Mouse (Mus musculus) hindbrain, embryonic 14.5 days (tissue): ENCODE measurements at regions not wholly inside any gene's neighbourhood (a gene's known extent, or its start where the extent isn't known, plus 50 kb on each side); places are given as distances from the start of the nearest gene placed in this dataset.

Source experiments
- ATAC-seq: fragments of 200-750 bp; cut with Nextera tagmentation; 2 replicates; pipeline ENCODE4 v1.8.0; 2017; ENCODE audit warnings: moderate number of reproducible peaks, mild to moderate bottlenecking, moderate TSS enrichment, moderate library complexity; ENCODE audit not compliant: low FRiP score
- DNase-seq: peaks from one replicate; pipeline ENCODE4 v3.0.0-alpha.2; 2015; ENCODE audit warnings: low spot score
- H3K27ac ChIP-seq: fragments of 300-500 bp; sonication (generic); 2 replicates; pipeline ENCODE4 v1.5.1; 2014; ENCODE audit warnings: mild to moderate bottlenecking, moderate library complexity
- H3K27me3 ChIP-seq: fragments of 300-500 bp; sonication (generic); 2 replicates; pipeline ENCODE4 v1.6.1; 2014; ENCODE audit warnings: mild to moderate bottlenecking, low read length, mixed read lengths; ENCODE audit not compliant: control insufficient read depth, insufficient read depth
- H3K36me3 ChIP-seq: fragments of 300-500 bp; sonication (generic); replicated peaks from 2 replicates; pipeline ENCODE4 v1.6.1; 2014; ENCODE audit not compliant: control insufficient read depth, insufficient read depth
- H3K4me1 ChIP-seq: fragments of 300-500 bp; sonication (generic); replicated peaks from 2 replicates; pipeline ENCODE4 v1.6.1; 2014; ENCODE audit warnings: antibody characterized with exemption, low read length, mixed read lengths; ENCODE audit not compliant: control insufficient read depth, insufficient read depth
- H3K4me2 ChIP-seq: fragments of 300-500 bp; sonication (generic); replicated peaks from 2 replicates; pipeline ENCODE4 v1.6.1; 2014; ENCODE audit warnings: mild to moderate bottlenecking, moderate library complexity
- H3K4me3 ChIP-seq: fragments of 300-500 bp; sonication (generic); replicated peaks from 2 replicates; pipeline ENCODE4 v1.5.1; 2014; ENCODE audit warnings: mild to moderate bottlenecking, low read length
- H3K9ac ChIP-seq: fragments of 300-500 bp; sonication (generic); 2 replicates; pipeline ENCODE4 v1.6.1; 2014
- H3K9me3 ChIP-seq: fragments of 300-500 bp; sonication (generic); 2 replicates; pipeline ENCODE4 v1.6.1; 2016; ENCODE audit warnings: low read length; ENCODE audit not compliant: control insufficient read depth
- WGBS: fragments of 180-500 bp; shearing (Covaris S2); extraction: QIAGEN DNeasy Blood & Tissue Kit; methylation state at CpG from one replicate; pipeline ENCODE4 v1.1.7; 2014; 5-methylcytosine and 5-hydroxymethylcytosine counted together

DNA sequence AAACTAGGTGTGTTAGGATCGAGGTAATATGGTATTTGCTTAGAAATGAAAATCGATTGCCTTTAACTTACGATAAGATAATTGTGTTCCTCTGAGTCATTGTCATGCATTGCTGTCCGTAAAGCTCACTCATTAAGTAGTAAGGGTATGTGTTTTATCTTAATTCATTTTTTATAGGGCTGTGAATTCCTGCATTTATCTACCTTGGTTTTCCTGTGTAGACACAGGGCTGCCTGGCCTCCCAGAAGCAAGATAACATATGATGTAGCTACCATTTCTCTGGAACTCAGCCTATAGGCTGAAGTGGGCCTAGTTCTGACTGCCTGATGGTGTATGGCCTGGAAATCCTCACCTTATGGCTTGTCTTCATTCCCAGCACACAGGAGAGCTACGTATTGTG lies 76.9 kb upstream of the Klf4 start:
- 92% methylated on average over 5 of the region's 5 CpGs for WGBS
- no peaks in the 10 kb centered on the region for H3K36me3 ChIP-seq
- no peak overlapping the region for H3K4me2 ChIP-seq
- no peaks in the 10 kb centered on the region for H3K27me3 ChIP-seq
- ATAC-seq (no peak), DNase-seq (no peak)
- no peaks in the 10 kb centered on the region for H3K4me1 ChIP-seq
- H3K9me3 ChIP-seq: no peaks in the 10 kb centered on the region
- H3K4me3 ChIP-seq: no peak overlapping the region
- H3K9ac ChIP-seq: no peak overlapping the region
- H3K27ac ChIP-seq: no peak overlapping the region

DNA sequence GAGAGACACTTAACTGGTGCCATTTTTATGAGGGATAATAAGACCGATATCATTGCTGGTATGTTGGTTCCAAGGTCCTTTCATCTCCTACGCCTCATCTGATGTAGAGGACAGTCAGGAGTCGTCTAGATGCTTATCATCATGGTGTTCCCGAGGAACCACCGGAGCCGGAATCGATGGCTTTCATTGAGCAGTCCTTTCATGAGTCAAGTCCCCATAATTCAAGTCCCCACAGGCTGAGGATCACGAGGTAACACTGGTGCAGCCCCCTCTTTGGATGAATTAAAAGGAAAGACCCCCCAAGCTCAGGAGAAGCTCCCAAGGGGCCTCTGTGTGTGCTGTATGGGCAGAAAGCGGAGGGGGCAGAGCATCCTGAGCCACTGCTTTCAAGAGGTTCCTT lies 73.3 kb upstream of the Klf4 start:
- H3K27ac ChIP-seq: no peak overlapping the region
- DNase-seq: no peak
- H3K27me3 ChIP-seq: no peaks in the 10 kb centered on the region
- H3K36me3 ChIP-seq: no peaks in the 10 kb centered on the region
- no peaks in the 10 kb centered on the region for H3K9me3 ChIP-seq
- H3K4me2 ChIP-seq: no peak overlapping the region
- H3K4me3 ChIP-seq: no peak overlapping the region
- H3K4me1 ChIP-seq: 0 out of 2 replicates have a peak, but pooled peaks cover 3% of the 10 kb centered on the region
- no peak overlapping the region for H3K9ac ChIP-seq
- 90% methylated on average over 9 of the region's 9 CpGs for WGBS
- ATAC-seq: no peak

DNA sequence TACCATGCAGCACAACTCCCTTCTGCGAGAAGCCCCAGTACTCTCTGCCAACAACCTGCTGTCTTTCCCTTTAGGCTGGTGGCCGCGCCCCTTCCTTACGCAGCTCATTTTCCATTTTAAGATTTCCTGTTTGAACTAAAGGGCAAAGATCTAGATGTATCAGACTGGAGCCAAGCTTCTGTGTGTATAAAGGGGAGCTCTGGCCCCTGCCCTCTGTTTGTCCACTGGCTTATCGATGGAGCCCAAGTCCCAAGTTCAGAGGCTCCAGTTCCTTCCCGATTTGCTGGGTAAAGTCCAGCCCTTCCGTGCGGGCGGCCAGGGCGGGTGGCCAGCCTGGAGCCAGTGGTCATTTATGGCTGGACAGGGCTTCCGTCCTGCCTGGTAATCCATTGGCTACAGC lies 72.6 kb upstream of the Klf4 start:
- Histone ChIP-seq H3K4me1 (0 out of 2 replicates have a peak, but pooled peaks cover 3% of the 10 kb centered on the region), H3K27me3 (no peaks in the 10 kb centered on the region), H3K9ac (no peak overlapping the region), H3K4me3 (no peak overlapping the region), H3K9me3 (no peaks in the 10 kb centered on the region), H3K36me3 (no peaks in the 10 kb centered on the region), H3K27ac (no peak overlapping the region), H3K4me2 (no peak overlapping the region)
- WGBS: 91% methylated on average over 11 of the region's 11 CpGs
- DNase-seq: no peak
- ATAC-seq: no peak

DNA sequence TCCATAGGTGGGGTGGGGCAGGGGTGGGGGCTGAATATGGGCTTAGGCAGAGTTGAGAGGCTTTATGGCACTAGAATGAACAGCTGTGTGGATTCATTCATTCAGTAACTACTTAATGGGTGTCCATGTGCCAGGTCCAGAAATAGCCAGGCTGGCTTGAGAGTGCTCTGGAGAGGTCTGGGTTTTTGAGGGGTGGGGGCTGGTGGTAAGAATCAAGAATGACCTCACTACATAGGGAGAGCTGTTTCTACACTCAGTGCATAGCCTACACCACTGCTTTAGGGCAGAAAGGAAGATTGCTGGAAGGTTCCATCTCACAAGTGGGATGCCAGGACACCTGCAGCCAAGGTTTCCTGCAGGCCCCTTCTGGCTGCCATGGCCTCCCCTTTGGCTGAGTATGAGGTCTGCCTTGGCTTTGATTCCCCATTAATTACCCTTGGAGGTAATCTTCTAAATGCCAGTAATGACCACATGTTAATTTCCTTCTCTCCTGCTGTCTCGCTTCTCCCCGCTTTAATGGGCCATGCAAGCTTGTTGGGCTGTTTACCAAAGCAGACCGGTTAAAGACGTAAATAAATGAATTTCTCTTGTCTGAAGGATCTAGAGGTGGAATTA lies 71.7 kb upstream of the Klf4 start:
- peak; percentile 50 for DNase-seq
- Histone ChIP-seq H3K4me1 (0 out of 2 replicates have a peak, but pooled peaks cover 3% of the 10 kb centered on the region), H3K4me2 (no peak overlapping the region), H3K27me3 (no peaks in the 10 kb centered on the region), H3K4me3 (no peak overlapping the region), H3K27ac (no peak overlapping the region), H3K36me3 (no peaks in the 10 kb centered on the region), H3K9ac (no peak overlapping the region), H3K9me3 (no peaks in the 10 kb centered on the region)
- 72% methylated on average over 4 of the region's 4 CpGs for WGBS
- ATAC-seq: no peak

DNA sequence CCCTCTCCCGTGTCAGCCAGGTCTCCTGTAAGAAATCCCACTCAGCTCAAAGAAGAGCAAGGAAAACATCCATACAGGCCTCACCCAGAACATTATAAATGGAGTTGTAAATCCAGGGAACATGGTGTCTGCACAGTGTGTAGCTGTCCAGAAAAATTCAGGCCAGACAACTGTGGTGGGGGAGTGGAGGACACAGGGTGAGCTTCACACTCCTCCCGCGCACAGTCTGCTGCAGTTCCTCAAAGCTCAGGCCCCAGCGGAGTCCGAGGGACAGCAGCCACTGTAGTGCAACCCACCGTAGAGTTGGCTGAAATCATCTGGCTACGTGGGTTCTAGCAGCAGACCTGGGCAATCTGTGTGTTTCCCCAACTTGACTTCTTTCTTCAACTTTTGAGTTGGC lies 62.9 kb upstream of the Klf4 start:
- Histone ChIP-seq H3K27me3 (no peaks in the 10 kb centered on the region), H3K27ac (no peak overlapping the region), H3K9me3 (no peaks in the 10 kb centered on the region), H3K4me1 (0 out of 2 replicates have a peak, but pooled peaks cover 4% of the 10 kb centered on the region), H3K4me2 (no peak overlapping the region), H3K4me3 (no peak overlapping the region), H3K36me3 (no peaks in the 10 kb centered on the region), H3K9ac (no peak overlapping the region)
- 89% methylated on average over 7 of the region's 7 CpGs for WGBS
- ATAC-seq (no peak), DNase-seq (no peak)

DNA sequence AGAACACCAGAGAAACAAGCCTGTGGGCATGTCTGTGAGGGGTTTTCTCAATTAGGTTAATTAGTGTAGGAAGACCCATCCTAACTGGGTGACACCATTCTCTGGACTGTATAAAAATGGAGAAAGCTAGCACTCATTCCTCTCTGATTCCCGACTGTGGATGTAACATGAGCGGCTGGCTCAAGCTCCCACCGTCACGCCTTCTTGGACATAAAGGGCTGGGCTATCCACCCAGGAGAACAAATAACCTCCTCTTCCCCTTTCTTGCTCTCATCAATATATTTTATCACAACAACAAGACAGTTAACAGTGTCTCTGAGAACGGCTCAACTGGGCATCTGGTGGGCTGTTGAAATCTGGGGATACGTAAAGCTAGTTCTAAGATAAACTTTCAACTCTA lies 62.4 kb upstream of the Klf4 start:
- Histone ChIP-seq H3K4me3 (no peak overlapping the region), H3K4me1 (0 out of 2 replicates have a peak, but pooled peaks cover 4% of the 10 kb centered on the region), H3K9ac (no peak overlapping the region), H3K9me3 (no peaks in the 10 kb centered on the region), H3K36me3 (no peaks in the 10 kb centered on the region), H3K4me2 (no peak overlapping the region), H3K27ac (no peak overlapping the region), H3K27me3 (no peaks in the 10 kb centered on the region)
- DNase-seq (no peak), ATAC-seq (no peak)
- 84% methylated on average over 6 of the region's 6 CpGs for WGBS

DNA sequence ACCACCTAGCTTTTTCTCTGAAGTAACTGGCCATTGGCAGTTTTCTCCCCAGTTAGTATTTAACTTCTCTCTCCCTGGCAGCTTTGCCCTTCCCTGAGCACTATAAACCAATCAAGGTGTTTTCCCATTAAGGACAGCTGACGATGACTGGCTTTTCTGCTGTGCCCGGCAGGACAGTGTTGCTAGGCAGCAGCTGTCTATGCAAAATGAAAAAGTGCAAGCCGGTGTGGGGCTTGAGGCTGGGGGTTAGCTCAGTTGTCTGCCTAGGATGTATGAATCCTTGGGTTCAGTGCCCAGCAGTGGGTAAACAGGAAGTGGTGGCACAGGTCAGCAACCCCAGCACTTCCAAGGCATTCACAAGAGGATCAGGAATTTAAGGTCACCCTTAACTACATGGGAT lies 60.9 kb upstream of the Klf4 start:
- Histone ChIP-seq H3K27ac (no peak overlapping the region), H3K27me3 (no peaks in the 10 kb centered on the region), H3K4me1 (0 out of 2 replicates have a peak, but pooled peaks cover 4% of the 10 kb centered on the region), H3K9me3 (no peaks in the 10 kb centered on the region), H3K4me2 (no peak overlapping the region), H3K4me3 (no peak overlapping the region), H3K36me3 (no peaks in the 10 kb centered on the region), H3K9ac (no peak overlapping the region)
- 0 out of 2 replicates have a peak, but pooled peaks have one; percentile 14 for ATAC-seq
- no peak for DNase-seq
- 8% methylated on average over 3 of the region's 3 CpGs for WGBS

DNA sequence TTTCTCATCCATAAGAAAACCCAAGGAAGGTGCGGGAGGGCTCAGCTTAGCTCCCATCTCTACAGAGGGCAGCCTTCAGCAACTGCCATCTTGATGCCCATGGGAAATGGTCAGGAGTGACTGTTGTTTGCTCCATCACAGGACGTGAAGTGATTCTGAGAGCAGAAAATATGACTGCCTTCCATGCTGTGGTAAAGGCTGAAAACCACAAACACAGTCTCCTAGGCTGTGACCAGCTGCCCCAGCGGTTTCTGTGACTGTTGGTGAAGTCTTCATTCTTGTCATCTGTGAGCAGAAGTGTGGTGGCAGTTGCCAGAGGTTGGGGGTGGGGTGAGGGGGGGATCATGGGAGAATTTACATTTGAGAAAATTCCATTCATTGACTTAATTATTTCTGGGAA lies 53.9 kb upstream of the Klf4 start:
- no peak for DNase-seq
- H3K27me3 ChIP-seq: no peaks in the 10 kb centered on the region
- H3K4me2 ChIP-seq: no peak overlapping the region
- H3K9me3 ChIP-seq: no peaks in the 10 kb centered on the region
- no peak overlapping the region for H3K9ac ChIP-seq
- WGBS: 92% methylated on average over 3 of the region's 3 CpGs
- H3K4me1 ChIP-seq: no peaks in the 10 kb centered on the region
- H3K36me3 ChIP-seq: no peaks in the 10 kb centered on the region
- no peak overlapping the region for H3K4me3 ChIP-seq
- H3K27ac ChIP-seq: no peak overlapping the region
- no peak for ATAC-seq

DNA sequence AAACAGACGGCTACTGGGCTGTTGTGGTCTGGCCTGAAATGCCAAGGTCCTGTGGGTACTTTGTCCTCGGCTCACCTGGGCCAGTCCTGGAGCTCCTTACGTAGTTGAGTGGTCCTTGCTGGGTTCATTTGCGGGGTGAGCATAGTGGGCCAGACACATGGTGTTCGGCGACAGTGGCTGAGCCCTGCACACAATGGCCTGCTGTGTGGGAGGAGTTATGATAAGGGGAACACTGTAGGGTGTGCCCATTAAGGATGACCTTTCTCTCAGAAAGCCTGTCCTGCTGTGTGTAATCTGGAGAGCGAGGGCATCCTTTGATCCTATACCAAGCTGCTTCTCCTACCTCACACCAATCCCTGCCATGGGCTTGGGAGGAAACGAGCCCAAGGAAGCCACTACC lies 51.3 kb upstream of the Klf4 start:
- no peaks in the 10 kb centered on the region for H3K4me1 ChIP-seq
- H3K27me3 ChIP-seq: no peaks in the 10 kb centered on the region
- H3K27ac ChIP-seq: no peak overlapping the region
- no peak overlapping the region for H3K4me3 ChIP-seq
- H3K9me3 ChIP-seq: no peaks in the 10 kb centered on the region
- ATAC-seq (no peak), DNase-seq (no peak)
- WGBS: 48% methylated on average over 8 of the region's 8 CpGs
- H3K4me2 ChIP-seq: no peak overlapping the region
- H3K36me3 ChIP-seq: no peaks in the 10 kb centered on the region
- no peak overlapping the region for H3K9ac ChIP-seq
